Mouse (Mus musculus) intestine, embryonic 16.5 days (tissue): ENCODE measurements at regions not wholly inside any gene's neighbourhood (a gene's known extent, or its start where the extent isn't known, plus 50 kb on each side); places are given as distances from the start of the nearest gene placed in this dataset.

Experiments
- ATAC-seq: fragments of 200-750 bp; cut with Nextera tagmentation; 2 replicates; pipeline ENCODE4 v1.8.0; 2017; ENCODE audit warnings: moderate TSS enrichment, moderate library complexity
- H3K27ac ChIP-seq: fragments of 300-500 bp; sonication (generic); 2 replicates; pipeline ENCODE4 v1.5.1; 2014; ENCODE audit warnings: mild to moderate bottlenecking, low read length
- H3K27me3 ChIP-seq: fragments of 300-500 bp; sonication (generic); replicated peaks from 2 replicates; pipeline ENCODE4 v1.6.1; 2014; ENCODE audit warnings: low read length, control low read depth, mixed read lengths; ENCODE audit not compliant: control insufficient read depth, insufficient read depth
- H3K36me3 ChIP-seq: fragments of 300-500 bp; sonication (generic); 2 replicates; pipeline ENCODE4 v1.6.1; 2014; ENCODE audit warnings: low read length, control low read depth; ENCODE audit not compliant: control insufficient read depth, insufficient read depth
- H3K4me1 ChIP-seq: fragments of 300-500 bp; sonication (generic); 2 replicates; pipeline ENCODE4 v1.6.1; 2014; ENCODE audit warnings: low read length, control low read depth, mixed read lengths; ENCODE audit not compliant: control insufficient read depth, insufficient read depth
- H3K4me2 ChIP-seq: fragments of 300-500 bp; sonication (generic); 2 replicates; pipeline ENCODE4 v1.6.1; 2014; ENCODE audit warnings: low read depth, low read length, control low read depth
- H3K4me3 ChIP-seq: fragments of 300-500 bp; sonication (generic); 2 replicates; pipeline ENCODE4 v1.5.1; 2014; ENCODE audit warnings: mild to moderate bottlenecking, low read length
- H3K9ac ChIP-seq: fragments of 300-500 bp; sonication (generic); 2 replicates; pipeline ENCODE4 v1.6.1; 2014; ENCODE audit warnings: low read depth, low read length
- H3K9me3 ChIP-seq: fragments of 300-500 bp; sonication (generic); 2 replicates; pipeline ENCODE4 v1.6.1; 2016; ENCODE audit warnings: low read length, control low read depth; ENCODE audit not compliant: control insufficient read depth
- WGBS: fragments of 180-500 bp; shearing (Covaris S2); extraction: QIAGEN DNeasy Blood & Tissue Kit; methylation state at CpG from one replicate; pipeline ENCODE4 v1.1.7; 2014; 5-methylcytosine and 5-hydroxymethylcytosine counted together

GRCm38 (mm10) chr11:63211501-63211900, 82.7 kb downstream of the Pmp22 start:
- H3K27me3 ChIP-seq = no peaks in the 10 kb centered on the region
- no peak overlapping the region for H3K4me2 ChIP-seq
- H3K9me3 ChIP-seq = no peaks in the 10 kb centered on the region
- H3K4me1 ChIP-seq = no peaks in the 10 kb centered on the region
- H3K27ac ChIP-seq = no peak overlapping the region
- no peak overlapping the region for H3K9ac ChIP-seq
- no peak for ATAC-seq
- no peak overlapping the region for H3K4me3 ChIP-seq
- no peaks in the 10 kb centered on the region for H3K36me3 ChIP-seq
- WGBS = 65% methylated on average over 4 of the region's 4 CpGs

- no peaks in the 10 kb centered on the region for H3K4me1 ChIP-seq
- H3K4me2 ChIP-seq = no peak overlapping the region
- H3K27ac ChIP-seq = no peak overlapping the region
- H3K27me3 ChIP-seq = no peaks in the 10 kb centered on the region
- no peak overlapping the region for H3K4me3 ChIP-seq
- ATAC-seq = no peak
- 12% methylated on average over 6 of the region's 6 CpGs for WGBS
- H3K9me3 ChIP-seq = no peaks in the 10 kb centered on the region
- H3K9ac ChIP-seq = no peak overlapping the region
- H3K36me3 ChIP-seq = no peaks in the 10 kb centered on the region
Measured at GRCm38 (mm10) chr11:63213043-63213442, 84.3 kb downstream of the Pmp22 start.

- H3K4me2 ChIP-seq = no peak overlapping the region
- ATAC-seq = no peak
Measured at GRCm38 (mm10) chr11:63213901-63214425, 85.2 kb downstream of the Pmp22 start.

GRCm38 (mm10) chr11:63215993-63216392, 87.2 kb downstream of the Pmp22 start:
- 75% methylated on average over 2 of the region's 2 CpGs for WGBS
- Histone ChIP-seq H3K27ac (no peak overlapping the region), H3K9ac (no peak overlapping the region), H3K27me3 (no peaks in the 10 kb centered on the region), H3K4me3 (no peak overlapping the region), H3K4me2 (no peak overlapping the region), H3K9me3 (no peaks in the 10 kb centered on the region), H3K4me1 (no peaks in the 10 kb centered on the region), H3K36me3 (no peaks in the 10 kb centered on the region)
- ATAC-seq = no peak

More at GRCm38 (mm10) chr11:63213901-63214425, 85.2 kb downstream of the Pmp22 start:
- WGBS = 69% methylated on average over 19 of the region's 19 CpGs
- H3K27ac ChIP-seq = no peak overlapping the region
- no peak overlapping the region for H3K4me3 ChIP-seq
- H3K9me3 ChIP-seq = no peaks in the 10 kb centered on the region
- H3K9ac ChIP-seq = no peak overlapping the region
- H3K36me3 ChIP-seq = no peaks in the 10 kb centered on the region
- H3K4me1 ChIP-seq = no peaks in the 10 kb centered on the region
- no peaks in the 10 kb centered on the region for H3K27me3 ChIP-seq

GRCm38 (mm10) chr11:63217049-63217448, 88.3 kb downstream of the Pmp22 start:
- no peaks in the 10 kb centered on the region for H3K27me3 ChIP-seq
- WGBS = 66% methylated on average over 3 of the region's 3 CpGs
- no peak overlapping the region for H3K9ac ChIP-seq

GRCm38 (mm10) chr11:63226471-63226870, 97.7 kb downstream of the Pmp22 start:
- Histone ChIP-seq H3K36me3 (no peaks in the 10 kb centered on the region), H3K9ac (no peak overlapping the region), H3K27ac (no peak overlapping the region), H3K4me3 (no peak overlapping the region), H3K4me2 (no peak overlapping the region), H3K9me3 (no peaks in the 10 kb centered on the region), H3K4me1 (no peaks in the 10 kb centered on the region), H3K27me3 (no peaks in the 10 kb centered on the region)
- no peak for ATAC-seq
- 92% methylated on average over 3 of the region's 3 CpGs for WGBS

More at GRCm38 (mm10) chr11:63217049-63217448, 88.3 kb downstream of the Pmp22 start:
- Histone ChIP-seq H3K4me3 (no peak overlapping the region), H3K4me2 (no peak overlapping the region), H3K4me1 (no peaks in the 10 kb centered on the region), H3K9me3 (no peaks in the 10 kb centered on the region), H3K36me3 (no peaks in the 10 kb centered on the region), H3K27ac (no peak overlapping the region)
- ATAC-seq = no peak

- no peaks in the 10 kb centered on the region for H3K4me1 ChIP-seq
- no peaks in the 10 kb centered on the region for H3K36me3 ChIP-seq
- no peak overlapping the region for H3K9ac ChIP-seq
- ATAC-seq = no peak
- no peak overlapping the region for H3K4me2 ChIP-seq
- no peak overlapping the region for H3K4me3 ChIP-seq
- no peak overlapping the region for H3K27ac ChIP-seq
- H3K9me3 ChIP-seq = no peaks in the 10 kb centered on the region
- WGBS = 75% methylated on average over 6 of the region's 6 CpGs
- H3K27me3 ChIP-seq = no peaks in the 10 kb centered on the region
Measured at GRCm38 (mm10) chr11:63230786-63231185, 102.0 kb downstream of the Pmp22 start.

GRCm38 (mm10) chr11:63233172-63233966, 104.6 kb downstream of the Pmp22 start:
- H3K9me3 ChIP-seq = no peaks in the 10 kb centered on the region
- no peaks in the 10 kb centered on the region for H3K4me1 ChIP-seq
- no peaks in the 10 kb centered on the region for H3K27me3 ChIP-seq
- H3K36me3 ChIP-seq = no peaks in the 10 kb centered on the region
- H3K4me3 ChIP-seq = no peak overlapping the region
- no peak for ATAC-seq
- no peak overlapping the region for H3K9ac ChIP-seq
- no peak overlapping the region for H3K27ac ChIP-seq
- H3K4me2 ChIP-seq = no peak overlapping the region
- 83% methylated on average over 13 of the region's 13 CpGs for WGBS

GRCm38 (mm10) chr11:63234481-63234880, 105.7 kb downstream of the Pmp22 start:
- WGBS = 77% methylated on average over 6 of the region's 6 CpGs
- Histone ChIP-seq H3K4me1 (no peaks in the 10 kb centered on the region), H3K9me3 (no peaks in the 10 kb centered on the region), H3K4me3 (no peak overlapping the region), H3K27me3 (no peaks in the 10 kb centered on the region), H3K9ac (no peak overlapping the region), H3K27ac (no peak overlapping the region), H3K36me3 (no peaks in the 10 kb centered on the region), H3K4me2 (no peak overlapping the region)
- ATAC-seq = no peak
